Mouse (Mus musculus) E14TG2a.4 (cell line): ENCODE measurements around the gene Inpp5f.

Experiments used
- CTCF ChIP-seq: conservative IDR thresholded peaks from 2 replicates; pipeline ENCODE4 v1.5.1; 2014; ENCODE audit warnings: low read length
- NANOG ChIP-seq: IDR thresholded peaks from 2 replicates; pipeline ENCODE4 v1.6.1; 2014; ENCODE audit warnings: borderline replicate concordance, low read length, mixed read lengths
- POU5F1 ChIP-seq: IDR thresholded peaks from 2 replicates; pipeline ENCODE4 v1.6.1; 2014; ENCODE audit warnings: low read length, borderline replicate concordance

DNA sequence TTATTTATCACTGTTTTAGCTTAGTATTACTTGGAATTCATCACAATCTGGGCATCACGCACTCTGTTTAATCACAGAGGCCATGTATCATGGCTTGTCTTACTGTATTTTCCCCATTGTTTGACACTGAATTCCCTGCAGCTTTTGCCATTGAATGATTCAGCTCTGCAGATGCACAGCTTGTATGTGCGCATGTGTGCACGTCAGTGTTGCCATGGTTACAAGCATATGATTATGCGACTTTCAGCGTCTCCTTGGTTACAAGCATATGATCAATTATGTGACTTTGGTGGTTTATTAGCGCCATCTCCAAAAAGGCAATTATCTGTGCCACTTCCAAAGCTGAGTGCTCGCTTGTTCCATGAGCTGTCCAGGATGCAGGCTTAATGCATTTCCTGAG, 79.7 kb downstream of the Inpp5f start:
- no peak for TF ChIP-seq CTCF
- TF ChIP-seq POU5F1: no peak
- no peak for TF ChIP-seq NANOG
